Mouse (Mus musculus) ZHBTc4 (cell line): ENCODE data around the gene Gm11565.
"Not testable (repeated sequence)": the region's sequence is repeated elsewhere in the genome, so short reads cannot be mapped to it uniquely, and the experiment has no call there.

Source experiments
- DNase-seq: peaks from one replicate; pipeline ENCODE4 v3.0.0-alpha.2; 2011; ENCODE audit warnings: low read depth, low spot score

The Gm11565 gene

GRCm38 (mm10) chr11:99914451-99914850 lies at the start of gene Gm11565:
Gene Gm11565 (plus strand): TSS chr11:99914751.
- no peak for DNase-seq

- DNase-seq: not testable (repeated sequence)
Observed at GRCm38 (mm10) chr11:99873089-99873488, 41.5 kb upstream of the Gm11565 start, which contains the start of gene Krtap9-1. Gene Krtap9-1 (plus strand): TSS chr11:99873389.

GRCm38 (mm10) chr11:99878887-99879286 lies 35.7 kb upstream of the Gm11565 start, which contains the start of gene Gm11567:
Gene Gm11567 (plus strand): TSS chr11:99879187.
- DNase-seq: not testable (repeated sequence)

- no peak for DNase-seq
Observed at GRCm38 (mm10) chr11:99907620-99908019, 6.9 kb upstream of the Gm11565 start, which contains the start of gene Krtap31-1. Gene Krtap31-1 (plus strand): TSS chr11:99907920.

- DNase-seq: no peak
Observed at GRCm38 (mm10) chr11:99935991-99936390, 21.4 kb downstream of the Gm11565 start, which contains the start of gene Krtap31-2. Gene Krtap31-2 (plus strand): TSS chr11:99936291.

- DNase-seq: peak; percentile 81
Observed at GRCm38 (mm10) chr11:99937751-99938264, 23.3 kb downstream of the Gm11565 start.

- DNase-seq: no peak
Observed at GRCm38 (mm10) chr11:99948175-99948574, 33.6 kb downstream of the Gm11565 start, which contains the start of gene Krtap9-5. Gene Krtap9-5 (plus strand): TSS chr11:99948475.

GRCm38 (mm10) chr11:99964213-99964612 lies 49.7 kb downstream of the Gm11565 start:
- DNase-seq: peak; percentile 66
